Mouse (Mus musculus): ENCODE data around the gene 1110008L16Rik.
"Not testable (repeated sequence)": the region's sequence is repeated elsewhere in the genome, so short reads cannot be mapped to it uniquely, and the experiment has no call there.

1110008L16Rik gene

GRCm38 (mm10) chr12:55299336-55299735, at the start of gene 1110008L16Rik:
Gene 1110008L16Rik, plus strand, starts transcription at chr12:55299577.
- no peak for DNase-seq (ENCODE audit: low spot score in 2 of 2)

- not testable (repeated sequence) for DNase-seq (ENCODE audit: low spot score in 2 of 2)
Measured at GRCm38 (mm10) chr12:55261950-55262349, 37.4 kb upstream of the 1110008L16Rik start.

GRCm38 (mm10) chr12:55263385-55263784, 36.0 kb upstream of the 1110008L16Rik start:
- not testable (repeated sequence) for DNase-seq (ENCODE audit: low spot score in 2 of 2)

GRCm38 (mm10) chr12:55272243-55272642, 27.1 kb upstream of the 1110008L16Rik start:
- DNase-seq (ENCODE audit: low spot score in 2 of 2) = no peak

- DNase-seq (ENCODE audit: low spot score in 2 of 2) = not testable (repeated sequence)
Measured at GRCm38 (mm10) chr12:55277583-55277982, 21.8 kb upstream of the 1110008L16Rik start.

GRCm38 (mm10) chr12:55298112-55298511, 1.3 kb upstream of the 1110008L16Rik start:
- peak; percentile 21 to 48 for DNase-seq (ENCODE audit: low spot score in 2 of 2)

- no peak for DNase-seq (ENCODE audit: low spot score in 2 of 2)
Measured at GRCm38 (mm10) chr12:55300820-55301351, 1.5 kb downstream of the 1110008L16Rik start.

- DNase-seq (ENCODE audit: low spot score in 2 of 2) = peak in 1 of 2 experiments; percentile 12
Measured at GRCm38 (mm10) chr12:55301472-55302300, 2.3 kb downstream of the 1110008L16Rik start.

- DNase-seq (ENCODE audit: low spot score in 2 of 2) = peak; percentile 92 to 95
Measured at GRCm38 (mm10) chr12:55302485-55303441, 3.4 kb downstream of the 1110008L16Rik start, which contains the start of gene Ppp2r3c. Gene Ppp2r3c, minus strand, starts transcription at chr12:55302998.

- DNase-seq (ENCODE audit: low spot score in 2 of 2) = no peak
Measured at GRCm38 (mm10) chr12:55306371-55306770, 7.0 kb downstream of the 1110008L16Rik start.

GRCm38 (mm10) chr12:55307566-55307965, 8.2 kb downstream of the 1110008L16Rik start:
- no peak for DNase-seq (ENCODE audit: low spot score in 2 of 2)

GRCm38 (mm10) chr12:55308731-55309130, 9.4 kb downstream of the 1110008L16Rik start:
- no peak for DNase-seq (ENCODE audit: low spot score in 2 of 2)

- no peak for DNase-seq (ENCODE audit: low spot score in 2 of 2)
Measured at GRCm38 (mm10) chr12:55309501-55309900, 10.1 kb downstream of the 1110008L16Rik start.

GRCm38 (mm10) chr12:55311841-55312240, 12.5 kb downstream of the 1110008L16Rik start:
- DNase-seq (ENCODE audit: low spot score in 2 of 2) = no peak

- no peak for DNase-seq (ENCODE audit: low spot score in 2 of 2)
Measured at GRCm38 (mm10) chr12:55313901-55314300, 14.5 kb downstream of the 1110008L16Rik start.

GRCm38 (mm10) chr12:55315192-55315591, 15.8 kb downstream of the 1110008L16Rik start:
- DNase-seq (ENCODE audit: low spot score in 2 of 2) = peak; percentile 55 to 78

- DNase-seq (ENCODE audit: low spot score in 2 of 2) = no peak
Measured at GRCm38 (mm10) chr12:55321642-55322291, 22.4 kb downstream of the 1110008L16Rik start.

- DNase-seq (ENCODE audit: low spot score in 2 of 2) = no peak
Measured at GRCm38 (mm10) chr12:55325702-55326101, 26.3 kb downstream of the 1110008L16Rik start.

- DNase-seq (ENCODE audit: low spot score in 2 of 2) = no peak
Measured at GRCm38 (mm10) chr12:55328784-55329183, 29.4 kb downstream of the 1110008L16Rik start.

- DNase-seq (ENCODE audit: low spot score in 2 of 2) = no peak
Measured at GRCm38 (mm10) chr12:55329351-55329750, 30.0 kb downstream of the 1110008L16Rik start.

- no peak for DNase-seq (ENCODE audit: low spot score in 2 of 2)
Measured at GRCm38 (mm10) chr12:55333662-55334061, 34.3 kb downstream of the 1110008L16Rik start.
